Mouse (Mus musculus): ENCODE measurements around the gene Ankrd6. TPM values are rescaled to one million over a fixed set of nuclear protein-coding genes. Genes with fewer than 3 reads are reported as not detected.
A peak's percentile ranks its signal among the peaks of the same experiment; 100 is the strongest.
"Not testable (repeated sequence)": the region's sequence is repeated elsewhere in the genome, so short reads cannot be mapped to it uniquely, and the experiment has no call there.

Gene Ankrd6
- polyA plus RNA-seq, 1 experiment = not detected

GRCm38 (mm10) chr4:32984242-32984641 is 33.6 kb upstream of the Ankrd6 start:
- 2% methylated on average over 13 of the region's 13 CpGs for WGBS
- TF ChIP-seq POLR2A (IDR thresholded peaks at IDR 0.05; ENCODE audit: insufficient read depth, low read depth, low read length) = no peak
- no peak for TF ChIP-seq CTCF (IDR thresholded peaks at IDR 0.05; ENCODE audit: insufficient read depth, low read depth, low read length)
- Histone ChIP-seq H3K27ac (ENCODE audit: insufficient read depth, low read depth, low read length) (peak overlapping the region; percentile 58), H3K4me1 (ENCODE audit: control insufficient read depth, insufficient read depth, low read length) (peaks cover 16% of the 10 kb centered on the region), H3K4me3 (ENCODE audit: insufficient read depth, low read depth, low read length) (peak overlapping the region; percentile 41)

DNA sequence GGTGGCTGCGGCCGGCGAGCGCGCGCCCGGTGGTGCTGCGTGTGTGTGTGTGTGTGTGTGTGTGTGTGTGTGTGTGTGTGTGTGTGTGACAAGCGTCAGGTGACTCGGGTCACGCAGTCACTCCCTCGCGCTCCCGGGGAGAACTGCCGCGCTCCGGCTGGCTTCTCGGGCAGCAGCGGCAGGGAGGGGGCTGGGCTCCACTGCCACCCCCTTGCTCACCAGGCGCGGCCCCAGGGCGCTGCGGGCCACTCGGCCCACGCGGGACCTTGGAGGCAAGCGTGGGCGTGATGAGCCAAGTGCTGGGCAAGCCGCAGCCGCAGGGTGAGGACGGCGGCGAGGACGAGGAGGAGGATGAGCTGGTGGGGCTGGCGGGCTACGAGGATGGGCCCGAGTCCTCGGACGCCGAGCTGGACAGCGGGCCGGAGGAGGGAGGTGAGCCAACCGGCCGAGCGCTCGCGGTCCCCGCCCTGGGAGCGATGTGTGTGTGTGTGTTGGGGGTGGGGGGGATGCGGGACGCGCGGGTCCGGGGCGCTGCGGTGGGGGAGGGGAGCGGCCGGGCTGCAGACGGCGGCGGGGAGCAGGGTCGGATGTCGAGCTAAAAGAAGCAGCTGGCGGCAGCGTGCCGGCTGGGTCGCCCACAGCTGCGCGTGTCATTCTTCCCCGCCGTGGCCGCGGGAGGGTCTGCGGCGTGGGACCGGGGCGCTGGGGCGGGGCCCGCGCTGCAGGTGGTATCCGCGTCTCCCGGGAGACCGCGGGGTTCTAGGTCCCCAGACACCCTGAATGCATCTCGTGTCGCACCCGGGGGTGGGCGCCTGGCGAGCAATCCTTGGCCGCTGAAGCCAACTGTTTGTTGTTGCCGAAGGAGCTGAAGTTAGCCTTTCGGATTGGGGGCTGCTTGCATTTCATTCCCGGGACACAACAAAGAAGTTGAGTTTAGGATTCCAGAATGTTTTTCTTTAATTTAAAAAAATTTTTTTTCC is 32.8 kb upstream of the Ankrd6 start:
- Histone ChIP-seq H3K4me3 (ENCODE audit: insufficient read depth, low read depth, low read length) (peak overlapping the region; percentile 97), H3K27ac (ENCODE audit: insufficient read depth, low read depth, low read length) (peak overlapping the region; percentile 98), H3K4me1 (ENCODE audit: control insufficient read depth, insufficient read depth, low read length) (peaks cover 15% of the 10 kb centered on the region)
- no peak for TF ChIP-seq CTCF (IDR thresholded peaks at IDR 0.05; ENCODE audit: insufficient read depth, low read depth, low read length)
- no peak; the same call in 1 of the 2 replicates for TF ChIP-seq POLR2A (IDR thresholded peaks at IDR 0.05; ENCODE audit: insufficient read depth, low read depth, low read length)
- under 1% methylated on average over 74 of the region's 94 CpGs for WGBS

DNA sequence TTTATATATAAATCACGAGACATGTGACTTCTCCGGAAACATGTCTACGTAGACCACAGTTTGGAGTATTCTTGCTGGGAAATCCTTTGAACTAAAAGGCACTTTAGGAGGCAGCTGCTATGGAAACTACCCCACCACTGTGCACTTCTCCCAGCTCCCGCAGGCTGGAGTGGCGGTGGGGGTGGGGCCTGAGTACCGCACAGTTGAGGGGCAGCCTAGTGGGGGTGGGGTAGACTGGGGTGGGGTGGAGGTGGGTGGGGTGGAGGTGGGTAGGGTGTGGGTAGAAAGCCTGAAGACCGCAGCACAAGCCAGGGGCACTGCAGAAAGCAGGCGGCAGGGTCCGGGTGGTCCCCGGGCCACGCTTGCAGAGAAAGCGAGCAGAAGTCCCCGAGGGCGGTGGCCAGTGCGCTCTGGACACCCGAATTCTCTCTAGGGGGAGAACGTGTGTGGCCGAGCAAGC is 32.1 kb upstream of the Ankrd6 start, which contains the start of gene Rragd:
Gene Rragd (plus strand): TSS at position 322 of the 460 bp plus-strand sequence.
- Histone ChIP-seq H3K4me3 (ENCODE audit: insufficient read depth, low read depth, low read length) (peak within 1 kb of the TSS; percentile 97), H3K4me1 (ENCODE audit: control insufficient read depth, insufficient read depth, low read length) (peaks cover 15% of the 10 kb centered on the region), H3K27ac (ENCODE audit: insufficient read depth, low read depth, low read length) (peak within 1 kb of the TSS; percentile 98)
- TF ChIP-seq CTCF (IDR thresholded peaks at IDR 0.05; ENCODE audit: insufficient read depth, low read depth, low read length) = no peak
- TF ChIP-seq POLR2A (IDR thresholded peaks at IDR 0.05; ENCODE audit: insufficient read depth, low read depth, low read length) = no peak; the same call in 1 of the 2 replicates
- WGBS = 2% methylated on average over 18 of the region's 18 CpGs

DNA sequence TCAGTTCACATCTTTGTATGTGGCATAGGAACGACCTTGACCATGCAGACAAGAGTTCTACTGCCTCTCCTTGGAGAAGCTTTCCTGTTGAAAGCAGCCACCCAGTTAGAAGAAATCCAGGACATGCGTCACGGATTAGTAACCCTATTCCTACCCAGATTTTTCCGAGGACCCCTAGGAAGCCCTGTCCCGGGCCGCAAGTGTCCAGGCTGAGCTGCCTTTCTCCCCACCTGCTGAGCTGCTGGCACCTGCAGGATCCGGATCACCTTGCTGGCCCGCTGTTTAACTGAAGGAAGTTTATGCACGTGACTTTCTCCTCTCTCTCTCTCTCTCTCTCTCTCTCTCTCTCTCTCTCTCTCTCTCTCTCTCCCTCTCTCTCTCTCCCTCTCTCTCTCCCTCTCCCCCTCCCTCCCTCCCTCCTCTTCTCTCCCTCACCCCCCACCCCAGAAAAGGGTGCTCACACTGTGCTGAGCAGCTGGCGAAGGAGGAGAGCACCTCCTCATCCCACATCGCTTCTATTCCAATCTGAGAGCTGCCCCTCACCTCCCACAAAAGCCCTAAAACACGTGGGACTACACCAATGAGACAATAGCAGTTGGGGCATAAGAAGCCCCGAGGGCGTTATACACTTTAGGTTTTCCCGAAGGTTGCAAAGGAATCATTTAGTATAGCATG is 31.5 kb upstream of the Ankrd6 start:
- TF ChIP-seq POLR2A (IDR thresholded peaks at IDR 0.05; ENCODE audit: insufficient read depth, low read depth, low read length) (no peak), CTCF (IDR thresholded peaks at IDR 0.05; ENCODE audit: insufficient read depth, low read depth, low read length) (no peak)

GRCm38 (mm10) chr4:32981617-32982016 is 31.0 kb upstream of the Ankrd6 start:
- TF ChIP-seq CTCF (IDR thresholded peaks at IDR 0.05; ENCODE audit: insufficient read depth, low read depth, low read length) (no peak), POLR2A (IDR thresholded peaks at IDR 0.05; ENCODE audit: insufficient read depth, low read depth, low read length) (no peak)
- Histone ChIP-seq H3K4me3 (ENCODE audit: insufficient read depth, low read depth, low read length) (no peak overlapping the region), H3K27ac (ENCODE audit: insufficient read depth, low read depth, low read length) (peak overlapping the region; percentile 76; the same call in 1 of the 2 replicates), H3K4me1 (ENCODE audit: control insufficient read depth, insufficient read depth, low read length) (peaks cover 7% of the 10 kb centered on the region)
- 38% methylated on average over 5 of the region's 5 CpGs for WGBS

More for the DNA sequence above, 31.5 kb upstream of the Ankrd6 start:
- peak overlapping the region; percentile 34 for H3K4me3 ChIP-seq (ENCODE audit: insufficient read depth, low read depth, low read length)
- 2% methylated on average over 15 of the region's 15 CpGs for WGBS
- H3K4me1 ChIP-seq (ENCODE audit: control insufficient read depth, insufficient read depth, low read length) = peaks cover 9% of the 10 kb centered on the region
- H3K27ac ChIP-seq (ENCODE audit: insufficient read depth, low read depth, low read length) = peak overlapping the region; percentile 76

DNA sequence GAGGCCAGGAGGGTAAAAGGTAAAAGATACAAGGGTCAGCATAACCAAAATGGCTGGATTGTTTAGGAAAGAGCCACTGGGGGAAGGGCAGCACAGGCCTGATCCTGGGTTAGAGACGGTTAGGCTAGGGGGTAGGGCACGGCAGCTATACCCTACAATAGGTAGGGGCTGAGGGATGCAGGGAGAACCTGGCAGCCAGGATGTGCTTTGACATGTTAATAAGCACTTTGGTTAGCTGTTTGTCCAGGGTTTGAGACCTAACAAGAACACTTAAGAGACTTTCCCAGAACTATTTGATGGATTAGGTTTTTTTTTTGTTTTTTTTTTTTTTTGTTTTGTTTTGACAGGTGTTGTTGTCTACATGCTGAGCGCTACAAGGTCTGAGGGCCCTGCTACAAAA is 29.4 kb upstream of the Ankrd6 start:
- TF ChIP-seq POLR2A (IDR thresholded peaks at IDR 0.05; ENCODE audit: insufficient read depth, low read depth, low read length) (no peak), CTCF (IDR thresholded peaks at IDR 0.05; ENCODE audit: insufficient read depth, low read depth, low read length) (no peak)
- Histone ChIP-seq H3K4me3 (ENCODE audit: insufficient read depth, low read depth, low read length) (no peak overlapping the region), H3K4me1 (ENCODE audit: control insufficient read depth, insufficient read depth, low read length) (peaks cover 9% of the 10 kb centered on the region), H3K27ac (ENCODE audit: insufficient read depth, low read depth, low read length) (no peak overlapping the region)
- WGBS = 92% methylated on average over 3 of the region's 3 CpGs

DNA sequence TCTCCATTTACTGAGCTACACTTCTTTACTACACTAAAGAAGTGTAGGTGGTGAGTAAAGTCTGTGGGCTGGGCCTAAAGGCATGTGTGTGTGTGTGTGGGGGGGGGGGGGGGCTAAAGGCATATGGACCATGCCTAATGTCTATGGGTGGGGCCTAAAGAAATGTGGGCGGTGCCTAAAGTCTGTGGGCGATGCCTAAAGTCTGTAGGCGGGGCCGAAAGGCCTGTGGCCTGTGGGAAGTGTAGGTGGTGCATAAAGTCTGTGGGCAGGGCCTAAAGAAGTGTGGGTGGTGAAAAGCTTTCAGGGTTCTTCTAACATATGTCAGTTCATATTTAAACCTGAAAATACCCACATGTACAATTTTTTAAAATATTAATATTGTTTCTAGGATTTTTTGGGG is 26.7 kb upstream of the Ankrd6 start:
- WGBS = 87% methylated on average over 4 of the region's 4 CpGs
- H3K4me1 ChIP-seq (ENCODE audit: control insufficient read depth, insufficient read depth, low read length) = peaks cover 9% of the 10 kb centered on the region
- no peak for TF ChIP-seq CTCF (IDR thresholded peaks at IDR 0.05; ENCODE audit: insufficient read depth, low read depth, low read length)
- no peak for TF ChIP-seq POLR2A (IDR thresholded peaks at IDR 0.05; ENCODE audit: insufficient read depth, low read depth, low read length)
- no peak overlapping the region for H3K4me3 ChIP-seq (ENCODE audit: insufficient read depth, low read depth, low read length)
- H3K27ac ChIP-seq (ENCODE audit: insufficient read depth, low read depth, low read length) = no peak overlapping the region

GRCm38 (mm10) chr4:32964619-32965018 is 14.0 kb upstream of the Ankrd6 start:
- H3K27ac ChIP-seq (ENCODE audit: insufficient read depth, low read depth, low read length); H3K4me1 ChIP-seq (ENCODE audit: control insufficient read depth, insufficient read depth, low read length); H3K4me3 ChIP-seq (ENCODE audit: insufficient read depth, low read depth, low read length): not testable (repeated sequence)
- WGBS = 94% methylated on average over 19 of the region's 19 CpGs

GRCm38 (mm10) chr4:32961394-32961793 is 10.8 kb upstream of the Ankrd6 start:
- no peak overlapping the region for H3K27ac ChIP-seq (ENCODE audit: insufficient read depth, low read depth, low read length)
- WGBS = 80% methylated on average over 3 of the region's 3 CpGs
- no peaks in the 10 kb centered on the region; the same call in 1 of the 2 replicates for H3K4me1 ChIP-seq (ENCODE audit: control insufficient read depth, insufficient read depth, low read length)
- no peak for TF ChIP-seq CTCF (IDR thresholded peaks at IDR 0.05; ENCODE audit: insufficient read depth, low read depth, low read length)
- no peak for TF ChIP-seq POLR2A (IDR thresholded peaks at IDR 0.05; ENCODE audit: insufficient read depth, low read depth, low read length)
- no peak overlapping the region for H3K4me3 ChIP-seq (ENCODE audit: insufficient read depth, low read depth, low read length)
